Mouse (Mus musculus): ENCODE results near the gene Cdkn2a. TPM values are rescaled to one million over a fixed set of nuclear protein-coding genes. Genes with fewer than 3 reads are reported as not detected.

Cdkn2a gene
- total and polyA plus RNA-seq, 2 experiments from 2014 or later: not detected

DNA sequence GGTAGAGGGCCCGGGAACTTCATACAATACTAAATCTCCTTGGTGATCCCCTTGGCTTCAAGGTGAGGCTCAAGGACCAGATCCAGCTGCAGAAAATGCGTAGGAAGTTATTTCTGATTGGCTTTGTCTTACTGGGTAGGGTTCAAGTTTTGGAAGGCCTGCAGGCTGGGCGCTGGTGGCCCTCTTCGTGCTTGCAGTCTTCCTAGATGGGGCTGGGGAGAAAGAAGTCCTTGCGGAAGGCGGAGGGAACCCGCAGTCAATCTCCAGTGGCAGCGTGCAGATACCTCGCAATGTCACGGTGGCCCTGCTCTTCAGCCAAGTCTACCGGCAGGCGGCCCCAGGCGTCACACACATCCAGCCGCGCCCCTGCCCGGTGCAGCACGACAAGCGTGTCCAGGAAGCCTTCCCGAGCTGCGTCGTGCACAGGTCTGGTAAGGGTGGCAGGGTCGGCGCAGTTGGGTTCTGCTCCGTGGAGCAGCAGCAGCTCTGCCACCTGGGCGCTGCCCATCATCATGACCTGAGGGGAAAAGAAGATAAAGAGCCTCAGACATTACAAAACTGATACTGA, 12.4 kb upstream of the Cdkn2a start:
- no peak overlapping the region for H3K4me2 ChIP-seq (ENCODE audit: low read depth, low read length)
- no peaks in the 10 kb centered on the region for H3K9me3 ChIP-seq (replicated peaks; ENCODE audit: control insufficient read depth, low read length)
- no peaks in the 10 kb centered on the region for H3K36me3 ChIP-seq (replicated peaks; ENCODE audit: control insufficient read depth, insufficient read depth, low read length)
- no peak overlapping the region for H3K9ac ChIP-seq (replicated peaks; ENCODE audit: low read depth, low read length)
- DNase-seq (ENCODE audit: low spot score): no peak
- WGBS: 9% methylated on average over 25 of the region's 25 CpGs
- TF ChIP-seq CTCF (IDR thresholded peaks at IDR 0.05; ENCODE audit: low read depth): no peak
- TF ChIP-seq EP300 (IDR thresholded peaks at IDR 0.05; ENCODE audit: low read depth): no peak
- no peak for ATAC-seq (ENCODE audit: insufficient read depth, low read depth)
- no peaks in the 10 kb centered on the region for H3K4me1 ChIP-seq (ENCODE audit: control insufficient read depth, insufficient read depth)
- H3K27me3 ChIP-seq (ENCODE audit: control insufficient read depth, insufficient read depth, low read length): peaks cover 82% of the 10 kb centered on the region
- H3K27ac ChIP-seq (ENCODE audit: low read depth): no peak overlapping the region
- H3K4me3 ChIP-seq (ENCODE audit: low read depth, low read length): 0 out of 2 replicates have a peak overlapping the region, but pooled peaks have one; percentile 5

DNA sequence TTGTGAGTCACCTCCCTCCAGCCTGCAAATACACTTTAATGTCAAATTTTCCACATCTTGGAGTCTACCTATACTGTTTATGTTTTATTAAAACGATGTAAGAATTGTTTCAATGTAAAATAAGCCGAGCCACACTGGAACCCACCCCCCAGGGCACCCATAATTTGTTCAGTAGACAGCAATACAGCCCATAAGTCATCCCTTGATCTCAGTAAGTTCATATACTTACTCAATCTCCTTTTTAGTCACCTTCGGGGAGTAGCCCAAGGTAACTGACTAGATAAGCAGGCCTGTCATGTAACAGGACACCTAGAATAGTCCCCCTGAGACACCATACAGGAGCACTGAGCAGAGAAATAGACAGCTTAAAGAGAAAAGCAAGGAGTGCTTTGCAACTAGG, 11.2 kb upstream of the Cdkn2a start:
- no peak for DNase-seq (ENCODE audit: low spot score)
- TF ChIP-seq EP300 (IDR thresholded peaks at IDR 0.05; ENCODE audit: low read depth) (no peak), CTCF (IDR thresholded peaks at IDR 0.05; ENCODE audit: low read depth) (no peak)
- no peaks in the 10 kb centered on the region for H3K4me1 ChIP-seq (ENCODE audit: control insufficient read depth, insufficient read depth)
- H3K4me3 ChIP-seq (ENCODE audit: low read depth, low read length): no peak overlapping the region
- no peak overlapping the region for H3K4me2 ChIP-seq (ENCODE audit: low read depth, low read length)
- H3K36me3 ChIP-seq (replicated peaks; ENCODE audit: control insufficient read depth, insufficient read depth, low read length): no peaks in the 10 kb centered on the region
- ATAC-seq (ENCODE audit: insufficient read depth, low read depth): no peak
- no peak overlapping the region for H3K9ac ChIP-seq (replicated peaks; ENCODE audit: low read depth, low read length)
- 14% methylated on average over 3 of the region's 3 CpGs for WGBS
- no peaks in the 10 kb centered on the region for H3K9me3 ChIP-seq (replicated peaks; ENCODE audit: control insufficient read depth, low read length)
- no peak overlapping the region for H3K27ac ChIP-seq (ENCODE audit: low read depth)
- H3K27me3 ChIP-seq (ENCODE audit: control insufficient read depth, insufficient read depth, low read length): peaks cover 92% of the 10 kb centered on the region

DNA sequence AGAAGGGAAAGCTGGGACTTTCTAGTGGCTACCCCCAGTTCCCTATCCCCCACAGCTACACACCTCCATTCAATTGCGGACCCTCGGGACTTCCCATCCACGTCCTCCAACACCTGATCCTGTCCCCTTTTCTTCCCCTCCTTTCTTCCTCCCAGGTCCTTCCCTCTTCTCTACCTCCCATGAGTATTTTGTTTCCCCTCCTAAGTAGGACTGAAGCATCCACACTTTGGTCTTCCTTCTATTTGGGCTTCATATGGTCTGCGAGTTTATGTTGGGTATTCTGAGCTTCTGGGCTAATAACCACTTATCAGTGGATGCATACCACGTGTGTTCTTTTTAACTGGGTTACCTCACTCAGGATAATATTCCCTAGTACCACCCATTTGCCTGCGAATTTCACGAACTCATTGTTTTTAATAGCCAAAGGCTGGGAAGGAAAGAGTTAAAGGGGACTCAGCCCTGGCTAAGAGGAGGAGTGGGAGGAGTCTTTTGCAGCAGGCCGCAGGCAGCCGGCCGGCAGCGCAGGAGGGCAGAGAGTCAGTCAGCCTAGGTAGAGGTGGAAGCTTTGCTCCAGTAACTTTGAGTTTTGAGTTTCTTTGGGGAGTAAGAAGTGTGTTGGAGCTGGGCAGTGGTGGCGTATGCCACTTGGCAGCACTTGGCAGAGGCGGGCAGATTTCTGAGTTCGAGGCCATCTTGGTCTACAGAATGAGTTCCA, 9.0 kb upstream of the Cdkn2a start:
- peak overlapping the region; percentile 9; the same call in 1 of the 2 replicates for H3K4me3 ChIP-seq (ENCODE audit: low read depth, low read length)
- no peak overlapping the region for H3K4me2 ChIP-seq (ENCODE audit: low read depth, low read length)

DNA sequence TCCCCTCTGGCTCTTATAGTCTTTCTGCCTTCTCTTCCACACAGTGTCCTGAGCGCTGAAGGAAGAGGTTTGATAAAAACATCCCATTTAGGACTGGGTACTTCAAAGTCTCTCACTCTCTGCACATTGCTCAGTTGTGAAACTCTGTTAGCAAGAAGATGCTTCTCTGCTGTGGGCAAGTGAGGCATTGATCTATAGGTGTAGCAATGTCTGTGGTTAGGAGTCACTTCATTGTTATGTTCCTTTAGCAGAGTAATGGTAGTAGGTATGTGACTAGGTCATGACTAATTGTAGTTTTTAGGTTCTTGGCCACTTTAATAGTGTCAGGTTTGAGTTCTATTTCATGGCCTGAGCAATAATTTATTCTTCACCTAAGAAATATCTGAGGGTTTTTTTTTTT, 7.7 kb upstream of the Cdkn2a start:
- Histone ChIP-seq H3K4me1 (ENCODE audit: control insufficient read depth, insufficient read depth) (no peaks in the 10 kb centered on the region), H3K9ac (replicated peaks; ENCODE audit: low read depth, low read length) (no peak overlapping the region), H3K36me3 (replicated peaks; ENCODE audit: control insufficient read depth, insufficient read depth, low read length) (no peaks in the 10 kb centered on the region), H3K27me3 (ENCODE audit: control insufficient read depth, insufficient read depth, low read length) (peaks cover 83% of the 10 kb centered on the region), H3K4me2 (ENCODE audit: low read depth, low read length) (no peak overlapping the region), H3K4me3 (ENCODE audit: low read depth, low read length) (no peak overlapping the region), H3K27ac (ENCODE audit: low read depth) (no peak overlapping the region), H3K9me3 (replicated peaks; ENCODE audit: control insufficient read depth, low read length) (no peaks in the 10 kb centered on the region)
- TF ChIP-seq CTCF (IDR thresholded peaks at IDR 0.05; ENCODE audit: low read depth) (no peak), EP300 (IDR thresholded peaks at IDR 0.05; ENCODE audit: low read depth) (no peak)
- 13% methylated on average over 1 of the region's 1 CpGs for WGBS
- DNase-seq (ENCODE audit: low spot score) (no peak), ATAC-seq (ENCODE audit: insufficient read depth, low read depth) (no peak)

More for the DNA sequence above, 9.0 kb upstream of the Cdkn2a start:
- ATAC-seq (ENCODE audit: insufficient read depth, low read depth) (no peak), DNase-seq (ENCODE audit: low spot score) (no peak)
- H3K36me3 ChIP-seq (replicated peaks; ENCODE audit: control insufficient read depth, insufficient read depth, low read length): no peaks in the 10 kb centered on the region
- H3K27me3 ChIP-seq (ENCODE audit: control insufficient read depth, insufficient read depth, low read length): peaks cover 87% of the 10 kb centered on the region
- WGBS: 3% methylated on average over 14 of the region's 14 CpGs
- no peaks in the 10 kb centered on the region for H3K9me3 ChIP-seq (replicated peaks; ENCODE audit: control insufficient read depth, low read length)
- H3K9ac ChIP-seq (replicated peaks; ENCODE audit: low read depth, low read length): no peak overlapping the region
- H3K4me1 ChIP-seq (ENCODE audit: control insufficient read depth, insufficient read depth): no peaks in the 10 kb centered on the region
- no peak overlapping the region for H3K27ac ChIP-seq (ENCODE audit: low read depth)
- TF ChIP-seq EP300 (IDR thresholded peaks at IDR 0.05; ENCODE audit: low read depth) (no peak), CTCF (IDR thresholded peaks at IDR 0.05; ENCODE audit: low read depth) (no peak)

DNA sequence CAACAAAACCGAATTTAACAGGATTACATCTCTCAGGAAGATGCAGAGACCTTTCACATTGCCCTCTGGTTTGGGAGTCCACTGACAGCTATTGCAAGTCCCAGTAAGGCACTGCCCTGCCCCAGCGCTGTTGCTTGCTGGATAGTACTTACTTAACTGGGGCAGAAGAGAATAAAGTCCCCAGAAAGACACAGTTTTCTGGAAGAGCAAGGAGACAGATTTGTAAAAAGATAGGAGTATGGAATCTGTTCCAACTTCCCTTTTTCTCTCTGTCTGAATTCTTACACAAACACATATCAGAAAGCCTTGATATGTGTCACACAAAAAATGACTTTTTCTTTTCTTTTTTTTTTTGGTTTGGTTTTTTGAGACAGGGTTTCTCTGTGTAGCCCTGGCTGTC, 5.3 kb upstream of the Cdkn2a start:
- no peak overlapping the region for H3K9ac ChIP-seq (replicated peaks; ENCODE audit: low read depth, low read length)
- H3K4me3 ChIP-seq (ENCODE audit: low read depth, low read length): no peak overlapping the region
- TF ChIP-seq CTCF (IDR thresholded peaks at IDR 0.05; ENCODE audit: low read depth) (no peak), EP300 (IDR thresholded peaks at IDR 0.05; ENCODE audit: low read depth) (no peak)
- peaks cover 76% of the 10 kb centered on the region for H3K27me3 ChIP-seq (ENCODE audit: control insufficient read depth, insufficient read depth, low read length)
- H3K36me3 ChIP-seq (replicated peaks; ENCODE audit: control insufficient read depth, insufficient read depth, low read length): no peaks in the 10 kb centered on the region
- 11% methylated on average over 2 of the region's 2 CpGs for WGBS
- DNase-seq (ENCODE audit: low spot score): no peak
- H3K4me1 ChIP-seq (ENCODE audit: control insufficient read depth, insufficient read depth): no peaks in the 10 kb centered on the region
- no peak overlapping the region for H3K27ac ChIP-seq (ENCODE audit: low read depth)
- no peak for ATAC-seq (ENCODE audit: insufficient read depth, low read depth)
- no peaks in the 10 kb centered on the region for H3K9me3 ChIP-seq (replicated peaks; ENCODE audit: control insufficient read depth, low read length)
- H3K4me2 ChIP-seq (ENCODE audit: low read depth, low read length): no peak overlapping the region

Measured in heart, postnatal 0 days (tissue).